Mouse (Mus musculus): ENCODE results near the gene Cdc16.

Gene Cdc16

GRCm38 (mm10) chr8:13799566-13799965 is 42.1 kb downstream of the Cdc16 start:
- DNase-seq (ENCODE audit: low read depth, low spot score), result no peak

DNA sequence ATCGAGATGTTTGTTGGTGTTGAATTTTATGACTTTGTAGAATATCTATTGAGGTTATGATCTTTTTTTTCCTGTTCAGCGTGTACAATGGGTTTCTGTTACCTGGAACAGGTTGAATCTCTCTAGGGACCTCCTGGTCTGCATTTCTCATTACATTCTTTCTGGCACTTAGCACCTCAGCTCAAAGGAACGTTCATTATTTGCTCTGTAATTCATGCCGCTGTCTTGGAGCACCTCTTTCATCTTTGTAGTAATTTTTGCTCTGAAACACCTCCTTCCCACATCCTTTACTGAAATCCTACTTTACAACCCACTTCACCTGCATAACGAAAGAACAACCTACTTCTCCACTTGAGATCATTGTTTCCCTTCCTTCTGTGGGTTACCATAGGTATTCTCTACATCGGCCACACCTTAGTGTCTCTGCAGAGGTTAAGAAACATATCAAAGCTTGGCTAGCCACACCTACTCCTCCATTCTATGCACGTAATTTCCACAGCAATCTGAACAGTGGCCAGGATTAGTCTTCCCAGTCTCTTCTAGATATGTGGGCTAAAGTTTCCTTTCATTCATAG is 71.2 kb downstream of the Cdc16 start:
- DNase-seq (ENCODE audit: low read depth, low spot score), result no peak

Data from A20 (cell line).